Mouse (Mus musculus) testis, adult 2 months (tissue): ENCODE results near the gene Ncln. TPM values are rescaled to one million over a fixed set of nuclear protein-coding genes. Genes with fewer than 3 reads are reported as not detected.

Experiments
- H3K27ac ChIP-seq: fragments of 200-500 bp; 2 replicates; pipeline ENCODE4 v1.5.1; 2012; ENCODE audit warnings: low read depth, low read length; ENCODE audit not compliant: control insufficient read depth, insufficient read depth
- H3K27me3 ChIP-seq: fragments of 200-500 bp; 2 replicates; pipeline ENCODE4 v1.6.1; 2012; ENCODE audit warnings: mild to moderate bottlenecking, low read length, moderate library complexity; ENCODE audit not compliant: control insufficient read depth, insufficient read depth
- H3K36me3 ChIP-seq: fragments of 200-500 bp; 2 replicates; pipeline ENCODE4 v1.6.1; 2012; ENCODE audit warnings: mild to moderate bottlenecking, low read length; ENCODE audit not compliant: control insufficient read depth, insufficient read depth
- H3K4me1 ChIP-seq: fragments of 200-500 bp; 2 replicates; pipeline ENCODE4 v1.6.1; 2012; ENCODE audit warnings: low read length; ENCODE audit not compliant: control insufficient read depth, insufficient read depth
- H3K4me3 ChIP-seq: fragments of 200-500 bp; 2 replicates; pipeline ENCODE4 v1.5.1; 2012; ENCODE audit warnings: low read depth, mild to moderate bottlenecking, low read length, moderate library complexity, mixed read lengths; ENCODE audit not compliant: control insufficient read depth
- CTCF ChIP-seq: fragments of 200-500 bp; IDR thresholded peaks from 2 replicates; pipeline ENCODE4 v1.5.1; 2012; ENCODE audit warnings: low read depth, mild to moderate bottlenecking, inconsistent platforms, low read length, moderate library complexity; ENCODE audit not compliant: control insufficient read depth, insufficient read depth, insufficient replicate concordance
- POLR2A ChIP-seq: fragments of 200-500 bp; IDR thresholded peaks from 2 replicates; pipeline ENCODE4 v1.6.1; 2012; ENCODE audit warnings: low read depth, mild to moderate bottlenecking, inconsistent platforms, low read length, moderate library complexity; ENCODE audit not compliant: control insufficient read depth
- polyA plus RNA-seq: library from polyadenylated mRNA; depleted of rRNA; stranded (reverse); fragments of >200 nt; gene quantifications from 2 replicates; pipeline ENCODE4 v1.2.3, GENCODE M21; 2012

Gene Ncln
- polyA plus RNA-seq, 1 experiment = 71.3 TPM

DNA sequence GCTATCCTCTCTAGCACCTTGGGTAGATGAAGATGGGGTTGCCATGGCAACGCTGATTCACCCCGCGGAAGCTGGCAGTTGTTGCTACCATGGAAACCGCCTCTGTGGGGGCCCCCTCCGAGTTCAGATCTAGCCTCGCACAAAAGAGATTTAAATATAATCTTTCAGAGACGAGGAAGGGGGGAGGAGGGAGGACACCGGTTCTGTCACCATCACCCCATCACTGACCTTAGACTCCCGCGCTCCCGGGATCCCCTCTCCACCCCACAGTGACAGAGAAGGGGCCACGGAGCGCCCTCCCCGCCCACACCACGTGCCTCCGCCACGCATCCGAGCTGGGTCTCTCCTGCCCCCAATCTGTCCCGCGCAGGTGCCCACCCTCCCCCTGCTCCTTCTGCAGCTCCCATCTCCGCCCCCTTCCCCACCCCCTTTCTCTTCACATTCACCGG, 23.2 kb downstream of the Ncln start:
- no peaks in the 10 kb centered on the region for H3K27me3 ChIP-seq
- H3K4me1 ChIP-seq = peaks cover 22% of the 10 kb centered on the region
- H3K36me3 ChIP-seq = no peaks in the 10 kb centered on the region
- TF ChIP-seq POLR2A (no peak), CTCF (no peak)
- no peak overlapping the region for H3K27ac ChIP-seq
- H3K4me3 ChIP-seq = peak overlapping the region; percentile 75

DNA sequence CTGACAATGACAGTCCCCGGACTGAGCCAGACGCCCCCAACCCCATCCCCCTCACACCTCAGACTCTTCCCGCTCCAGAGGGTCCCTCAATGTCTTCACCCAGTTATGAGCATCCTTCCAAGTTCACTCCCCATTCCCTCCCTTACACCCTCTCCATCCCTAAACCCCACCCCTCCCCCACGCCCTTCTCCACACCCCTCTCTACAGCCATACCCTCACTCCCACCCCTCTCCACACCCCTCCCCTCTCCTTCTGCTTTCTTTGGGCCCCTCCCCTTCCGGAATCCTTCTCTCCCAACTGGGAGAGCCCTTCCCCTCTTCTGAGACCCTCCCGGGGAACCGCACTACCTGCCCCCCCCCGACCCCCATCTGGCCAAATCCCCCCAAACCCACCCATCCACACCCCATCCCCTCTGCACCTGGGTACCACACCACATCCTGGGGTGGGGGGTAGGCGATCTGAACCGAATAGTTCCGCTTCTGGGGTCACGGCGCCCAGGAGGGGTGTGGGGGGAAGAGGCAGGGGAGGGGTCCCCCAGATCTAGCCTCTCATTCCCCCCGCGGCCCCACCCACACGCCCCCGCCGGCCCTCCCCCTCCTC, 23.7 kb downstream of the Ncln start:
- H3K36me3 ChIP-seq = no peaks in the 10 kb centered on the region
- peaks cover 22% of the 10 kb centered on the region for H3K4me1 ChIP-seq
- no peaks in the 10 kb centered on the region for H3K27me3 ChIP-seq
- no peak for TF ChIP-seq CTCF
- no peak for TF ChIP-seq POLR2A
- H3K4me3 ChIP-seq = peak overlapping the region; percentile 67
- no peak overlapping the region for H3K27ac ChIP-seq

DNA sequence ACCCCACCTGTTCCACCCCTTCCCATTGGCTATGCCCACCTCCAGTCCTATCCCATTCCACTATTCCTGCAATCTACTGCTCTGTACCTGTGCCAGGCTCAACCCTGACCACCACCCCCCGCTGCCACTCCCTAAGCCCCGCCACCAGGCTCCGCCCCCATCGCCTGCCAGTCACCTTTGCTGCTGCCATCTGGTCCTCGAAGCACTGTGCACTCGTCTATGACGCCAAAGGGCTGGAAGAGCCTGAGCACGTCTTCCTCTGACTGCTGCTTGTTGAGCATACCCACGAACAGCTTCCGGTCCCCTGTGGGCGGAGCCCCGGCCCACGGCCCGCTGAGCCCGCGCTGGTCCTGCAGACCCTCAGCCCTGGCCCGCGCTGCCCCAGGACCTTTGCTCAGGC, 25.7 kb downstream of the Ncln start:
- Histone ChIP-seq H3K36me3 (no peaks in the 10 kb centered on the region), H3K27ac (no peak overlapping the region), H3K4me1 (peaks cover 22% of the 10 kb centered on the region), H3K4me3 (peak overlapping the region; percentile 81), H3K27me3 (no peaks in the 10 kb centered on the region)
- no peak for TF ChIP-seq CTCF
- peak; percentile 43; the same call in 1 of the 2 replicates for TF ChIP-seq POLR2A

DNA sequence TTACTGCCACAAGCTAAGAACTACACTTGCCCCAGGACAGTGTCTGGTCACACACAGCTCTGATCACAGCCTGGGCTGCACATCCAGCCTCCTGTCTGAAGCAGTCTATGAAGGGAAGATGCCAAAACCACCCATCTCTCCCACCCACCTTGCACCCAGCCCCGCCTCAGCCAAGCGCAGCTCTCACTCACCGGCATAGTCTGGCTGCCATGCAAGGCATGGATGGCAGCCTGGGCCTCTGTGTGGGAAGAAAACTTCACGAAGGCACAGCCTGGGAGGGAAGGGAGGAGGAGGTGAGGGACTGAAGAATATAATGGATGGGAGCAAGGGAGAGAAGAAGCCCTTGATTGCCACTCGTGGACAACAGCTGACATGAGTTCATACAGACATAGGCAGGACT, 26.9 kb downstream of the Ncln start:
- Histone ChIP-seq H3K4me3 (no peak overlapping the region), H3K27ac (no peak overlapping the region), H3K4me1 (peaks cover 23% of the 10 kb centered on the region), H3K27me3 (no peaks in the 10 kb centered on the region), H3K36me3 (no peaks in the 10 kb centered on the region)
- TF ChIP-seq CTCF = no peak
- TF ChIP-seq POLR2A = no peak

DNA sequence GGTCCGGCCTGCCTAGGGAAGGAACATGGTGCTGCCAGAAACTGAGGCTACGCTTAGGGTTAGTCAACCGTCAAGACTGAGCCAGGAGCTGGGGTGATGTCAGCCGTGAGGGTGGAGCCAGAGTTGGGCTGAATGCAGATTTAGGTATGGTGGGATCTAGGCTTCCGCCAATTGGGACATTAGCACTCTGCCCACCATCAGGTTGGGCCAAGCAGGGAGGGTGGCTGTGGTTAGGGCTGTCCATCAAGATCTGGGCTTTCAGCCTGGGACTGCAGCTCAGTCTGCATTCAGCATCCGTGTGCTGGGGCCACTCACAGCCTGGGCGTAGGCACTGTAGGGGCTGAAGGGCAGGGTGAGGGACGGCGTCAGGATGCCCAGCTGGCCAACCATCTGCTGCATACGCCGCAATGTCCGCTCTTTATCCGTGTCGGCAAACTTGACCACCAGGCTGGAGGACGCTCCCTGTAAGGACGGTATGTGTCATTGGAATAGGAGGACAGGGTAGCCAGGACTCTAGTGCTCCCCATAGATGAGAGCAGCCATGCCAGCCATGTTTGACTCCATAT, 28.4 kb downstream of the Ncln start:
- TF ChIP-seq POLR2A (no peak), CTCF (no peak)
- H3K36me3 ChIP-seq = no peaks in the 10 kb centered on the region
- H3K4me3 ChIP-seq = no peak overlapping the region

DNA sequence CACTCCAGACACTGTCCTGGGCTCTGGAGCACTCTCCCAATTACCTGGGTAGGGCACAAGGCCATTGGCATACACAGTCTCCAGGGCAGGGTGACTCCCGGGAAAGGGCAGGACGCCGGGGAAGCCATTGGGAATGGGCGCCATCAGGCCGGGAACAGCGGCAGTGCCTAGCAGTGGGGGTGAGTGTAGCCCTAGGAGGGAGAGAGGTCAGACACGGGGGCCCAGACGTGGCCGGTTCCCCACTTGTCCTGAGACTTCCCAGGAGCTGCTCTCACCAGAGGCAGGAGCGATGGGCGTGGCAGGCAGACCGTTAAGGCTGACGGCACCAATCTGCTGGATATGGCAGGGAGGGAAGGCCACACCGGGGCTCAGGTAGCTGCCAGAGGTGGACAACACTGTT, 29.3 kb downstream of the Ncln start:
- Histone ChIP-seq H3K36me3 (no peaks in the 10 kb centered on the region), H3K27me3 (no peaks in the 10 kb centered on the region), H3K27ac (no peak overlapping the region), H3K4me1 (peaks cover 26% of the 10 kb centered on the region), H3K4me3 (no peak overlapping the region)
- TF ChIP-seq CTCF (no peak), POLR2A (no peak)

More for the DNA sequence above, 28.4 kb downstream of the Ncln start:
- Histone ChIP-seq H3K27me3 (no peaks in the 10 kb centered on the region), H3K27ac (no peak overlapping the region), H3K4me1 (peaks cover 18% of the 10 kb centered on the region)

DNA sequence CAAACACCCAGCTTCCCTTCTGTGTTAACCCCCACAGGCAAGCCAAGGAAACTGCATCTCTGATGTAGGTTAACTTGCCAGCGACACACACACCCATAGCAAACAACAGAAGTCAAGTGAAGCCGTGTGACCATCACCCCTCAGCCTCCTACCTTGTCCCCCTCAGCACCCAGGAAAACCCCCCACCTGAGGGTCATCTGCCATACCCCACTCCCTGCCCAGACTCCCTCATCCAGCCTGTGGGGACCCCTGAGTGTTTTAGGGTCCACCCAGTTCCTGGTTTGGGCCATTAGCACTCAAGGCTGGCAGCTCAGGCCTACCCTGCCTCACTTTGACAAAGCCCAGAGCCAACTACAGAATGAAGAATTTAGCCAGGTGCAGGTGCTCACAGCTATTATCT, 30.1 kb downstream of the Ncln start:
- no peak overlapping the region for H3K4me3 ChIP-seq

More for the DNA sequence above, 30.1 kb downstream of the Ncln start:
- TF ChIP-seq POLR2A = no peak
- TF ChIP-seq CTCF = no peak
- H3K27me3 ChIP-seq = no peaks in the 10 kb centered on the region
- H3K36me3 ChIP-seq = no peaks in the 10 kb centered on the region
- H3K27ac ChIP-seq = no peak overlapping the region
- H3K4me1 ChIP-seq = peaks cover 29% of the 10 kb centered on the region
